Mouse (Mus musculus): Measurements from ENCODE around the gene Camk1. TPM values are rescaled to one million over a fixed set of nuclear protein-coding genes. Genes with fewer than 3 reads are reported as not detected.

Camk1 gene
- polyA plus RNA-seq, 1 experiment from 2014 or later: 110 TPM

GRCm38 (mm10) chr6:113306322-113306985 lies 37.3 kb downstream of the Camk1 start:
- H3K9me3 ChIP-seq (replicated peaks): no peaks in the 10 kb centered on the region
- H3K9ac ChIP-seq: peak overlapping the region; percentile 96
- peak overlapping the region; percentile 93 for H3K4me3 ChIP-seq
- under 1% methylated on average over 50 of the region's 50 CpGs for WGBS
- H3K4me1 ChIP-seq (replicated peaks): peaks cover 26% of the 10 kb centered on the region
- H3K4me2 ChIP-seq: peak overlapping the region; percentile 90
- peak overlapping the region; percentile 97 for H3K27ac ChIP-seq (ENCODE audit: poor library complexity, severe bottlenecking)
- no peaks in the 10 kb centered on the region for H3K27me3 ChIP-seq (replicated peaks)
- ATAC-seq (ENCODE audit: insufficient number of reproducible peaks, low FRiP score): peak; percentile 97
- peaks cover 15% of the 10 kb centered on the region for H3K36me3 ChIP-seq

- Histone ChIP-seq H3K4me1 (replicated peaks) (0 out of 2 replicates have a peak, but pooled peaks cover 4% of the 10 kb centered on the region), H3K27me3 (replicated peaks) (no peaks in the 10 kb centered on the region), H3K4me2 (no peak overlapping the region), H3K9me3 (replicated peaks) (no peaks in the 10 kb centered on the region), H3K9ac (0 out of 2 replicates have a peak overlapping the region, but pooled peaks have one; percentile 21), H3K36me3 (no peaks in the 10 kb centered on the region), H3K4me3 (no peak overlapping the region), H3K27ac (ENCODE audit: poor library complexity, severe bottlenecking) (no peak overlapping the region)
- 22% methylated on average over 3 of the region's 3 CpGs for WGBS
- ATAC-seq (ENCODE audit: insufficient number of reproducible peaks, low FRiP score): no peak
These were observed 41.5 kb downstream of the Camk1 start for GRCm38 (mm10) chr6:113302258-113302657.

- H3K4me2 ChIP-seq: no peak overlapping the region
- no peaks in the 10 kb centered on the region for H3K27me3 ChIP-seq (replicated peaks)
- no peaks in the 10 kb centered on the region for H3K9me3 ChIP-seq (replicated peaks)
- H3K27ac ChIP-seq (ENCODE audit: poor library complexity, severe bottlenecking): no peak overlapping the region
- 0 out of 2 replicates have a peak, but pooled peaks cover 4% of the 10 kb centered on the region for H3K4me1 ChIP-seq (replicated peaks)
- H3K4me3 ChIP-seq: no peak overlapping the region
- ATAC-seq (ENCODE audit: insufficient number of reproducible peaks, low FRiP score): no peak
- no peaks in the 10 kb centered on the region for H3K36me3 ChIP-seq
- no peak overlapping the region for H3K9ac ChIP-seq
- 76% methylated on average over 5 of the region's 5 CpGs for WGBS
These were observed 42.4 kb downstream of the Camk1 start for GRCm38 (mm10) chr6:113301350-113301749.

- H3K27ac ChIP-seq (ENCODE audit: poor library complexity, severe bottlenecking): no peak overlapping the region
- no peaks in the 10 kb centered on the region for H3K4me1 ChIP-seq (replicated peaks)
- H3K4me3 ChIP-seq: no peak overlapping the region
- ATAC-seq (ENCODE audit: insufficient number of reproducible peaks, low FRiP score): no peak
- no peaks in the 10 kb centered on the region for H3K27me3 ChIP-seq (replicated peaks)
- H3K9me3 ChIP-seq (replicated peaks): no peaks in the 10 kb centered on the region
- H3K36me3 ChIP-seq: no peaks in the 10 kb centered on the region
- H3K9ac ChIP-seq: no peak overlapping the region
- H3K4me2 ChIP-seq: no peak overlapping the region
- 68% methylated on average over 4 of the region's 4 CpGs for WGBS
These were observed 47.1 kb downstream of the Camk1 start for GRCm38 (mm10) chr6:113296639-113297038.

- Histone ChIP-seq H3K9ac (no peak overlapping the region), H3K4me3 (no peak overlapping the region), H3K36me3 (no peaks in the 10 kb centered on the region), H3K4me2 (no peak overlapping the region), H3K9me3 (replicated peaks) (no peaks in the 10 kb centered on the region), H3K4me1 (replicated peaks) (no peaks in the 10 kb centered on the region), H3K27me3 (replicated peaks) (no peaks in the 10 kb centered on the region), H3K27ac (ENCODE audit: poor library complexity, severe bottlenecking) (no peak overlapping the region)
- ATAC-seq (ENCODE audit: insufficient number of reproducible peaks, low FRiP score): no peak
- 62% methylated on average over 2 of the region's 2 CpGs for WGBS
These were observed 47.7 kb downstream of the Camk1 start for GRCm38 (mm10) chr6:113296046-113296445.

- H3K9ac ChIP-seq: no peak overlapping the region
- ATAC-seq (ENCODE audit: insufficient number of reproducible peaks, low FRiP score): no peak
- H3K27ac ChIP-seq (ENCODE audit: poor library complexity, severe bottlenecking): no peak overlapping the region
- no peaks in the 10 kb centered on the region for H3K36me3 ChIP-seq
- H3K4me3 ChIP-seq: no peak overlapping the region
- no peak overlapping the region for H3K4me2 ChIP-seq
- WGBS: 44% methylated on average over 5 of the region's 5 CpGs
- no peaks in the 10 kb centered on the region for H3K9me3 ChIP-seq (replicated peaks)
- no peaks in the 10 kb centered on the region for H3K4me1 ChIP-seq (replicated peaks)
- H3K27me3 ChIP-seq (replicated peaks): no peaks in the 10 kb centered on the region
These were observed 50.8 kb downstream of the Camk1 start for GRCm38 (mm10) chr6:113292938-113293337.

GRCm38 (mm10) chr6:113290346-113290745 lies 53.4 kb downstream of the Camk1 start:
- Histone ChIP-seq H3K27me3 (replicated peaks) (peaks cover 12% of the 10 kb centered on the region), H3K9me3 (replicated peaks) (no peaks in the 10 kb centered on the region), H3K4me3 (no peak overlapping the region), H3K4me2 (no peak overlapping the region), H3K4me1 (replicated peaks) (no peaks in the 10 kb centered on the region), H3K9ac (no peak overlapping the region), H3K36me3 (no peaks in the 10 kb centered on the region), H3K27ac (ENCODE audit: poor library complexity, severe bottlenecking) (no peak overlapping the region)
- no peak for ATAC-seq (ENCODE audit: insufficient number of reproducible peaks, low FRiP score)
- 63% methylated on average over 6 of the region's 6 CpGs for WGBS

- no peak overlapping the region for H3K4me2 ChIP-seq
- H3K36me3 ChIP-seq: no peaks in the 10 kb centered on the region
- H3K4me3 ChIP-seq: no peak overlapping the region
- WGBS: 84% methylated on average over 15 of the region's 15 CpGs
- H3K27ac ChIP-seq (ENCODE audit: poor library complexity, severe bottlenecking): no peak overlapping the region
- ATAC-seq (ENCODE audit: insufficient number of reproducible peaks, low FRiP score): no peak
- no peaks in the 10 kb centered on the region for H3K9me3 ChIP-seq (replicated peaks)
- no peaks in the 10 kb centered on the region for H3K4me1 ChIP-seq (replicated peaks)
- H3K27me3 ChIP-seq (replicated peaks): peaks cover 22% of the 10 kb centered on the region
- H3K9ac ChIP-seq: no peak overlapping the region
These were observed 54.4 kb downstream of the Camk1 start for GRCm38 (mm10) chr6:113289346-113289745.

- H3K27me3 ChIP-seq (replicated peaks): peaks cover 43% of the 10 kb centered on the region
- 57% methylated on average over 4 of the region's 4 CpGs for WGBS
- no peak for ATAC-seq (ENCODE audit: insufficient number of reproducible peaks, low FRiP score)
- H3K9ac ChIP-seq: no peak overlapping the region
- no peak overlapping the region for H3K4me2 ChIP-seq
- H3K9me3 ChIP-seq (replicated peaks): no peaks in the 10 kb centered on the region
- H3K4me1 ChIP-seq (replicated peaks): peaks cover 4% of the 10 kb centered on the region
- H3K4me3 ChIP-seq: no peak overlapping the region
- no peak overlapping the region for H3K27ac ChIP-seq (ENCODE audit: poor library complexity, severe bottlenecking)
- no peaks in the 10 kb centered on the region for H3K36me3 ChIP-seq
These were observed 56.5 kb downstream of the Camk1 start for GRCm38 (mm10) chr6:113287236-113287635.

- Histone ChIP-seq H3K9me3 (replicated peaks) (no peaks in the 10 kb centered on the region), H3K4me2 (no peak overlapping the region), H3K27ac (ENCODE audit: poor library complexity, severe bottlenecking) (no peak overlapping the region), H3K4me3 (no peak overlapping the region), H3K9ac (no peak overlapping the region), H3K27me3 (replicated peaks) (peaks cover 51% of the 10 kb centered on the region), H3K4me1 (replicated peaks) (peaks cover 6% of the 10 kb centered on the region), H3K36me3 (no peaks in the 10 kb centered on the region)
- 67% methylated on average over 1 of the region's 1 CpGs for WGBS
- no peak for ATAC-seq (ENCODE audit: insufficient number of reproducible peaks, low FRiP score)
These were observed 57.5 kb downstream of the Camk1 start for GRCm38 (mm10) chr6:113286316-113286715.

GRCm38 (mm10) chr6:113284931-113285330 lies 58.9 kb downstream of the Camk1 start:
- no peak overlapping the region for H3K4me2 ChIP-seq
- H3K4me3 ChIP-seq: no peak overlapping the region
- ATAC-seq (ENCODE audit: insufficient number of reproducible peaks, low FRiP score): no peak
- H3K9me3 ChIP-seq (replicated peaks): no peaks in the 10 kb centered on the region
- 68% methylated on average over 3 of the region's 3 CpGs for WGBS
- H3K36me3 ChIP-seq: peaks cover 5% of the 10 kb centered on the region; the same call in 1 of the 2 replicates
- H3K4me1 ChIP-seq (replicated peaks): peaks cover 6% of the 10 kb centered on the region
- H3K27me3 ChIP-seq (replicated peaks): peaks cover 51% of the 10 kb centered on the region
- no peak overlapping the region for H3K27ac ChIP-seq (ENCODE audit: poor library complexity, severe bottlenecking)
- no peak overlapping the region for H3K9ac ChIP-seq

Measured in heart, embryonic 12.5 days (tissue).